Mouse (Mus musculus) splenic B cell, adult 2 months (primary cell): Measurements from ENCODE around the gene Snhg11.

ENCODE experiments used
- DNase-seq: peaks from one replicate; pipeline ENCODE4 v3.0.0-alpha.2; 2011; ENCODE audit warnings: low read depth, low spot score
- H3K27me3 ChIP-seq: 2 replicates; pipeline ENCODE4 v1.6.1; 2012; ENCODE audit warnings: mild to moderate bottlenecking, low read length, moderate library complexity, mixed read lengths; ENCODE audit not compliant: control insufficient read depth, poor library complexity, insufficient read depth, severe bottlenecking
- H3K36me3 ChIP-seq: 2 replicates; pipeline ENCODE4 v1.6.1; 2012; ENCODE audit warnings: mild to moderate bottlenecking, low read length, moderate library complexity, mixed read lengths; ENCODE audit not compliant: control insufficient read depth, poor library complexity, insufficient read depth, severe bottlenecking

Gene Snhg11

DNA sequence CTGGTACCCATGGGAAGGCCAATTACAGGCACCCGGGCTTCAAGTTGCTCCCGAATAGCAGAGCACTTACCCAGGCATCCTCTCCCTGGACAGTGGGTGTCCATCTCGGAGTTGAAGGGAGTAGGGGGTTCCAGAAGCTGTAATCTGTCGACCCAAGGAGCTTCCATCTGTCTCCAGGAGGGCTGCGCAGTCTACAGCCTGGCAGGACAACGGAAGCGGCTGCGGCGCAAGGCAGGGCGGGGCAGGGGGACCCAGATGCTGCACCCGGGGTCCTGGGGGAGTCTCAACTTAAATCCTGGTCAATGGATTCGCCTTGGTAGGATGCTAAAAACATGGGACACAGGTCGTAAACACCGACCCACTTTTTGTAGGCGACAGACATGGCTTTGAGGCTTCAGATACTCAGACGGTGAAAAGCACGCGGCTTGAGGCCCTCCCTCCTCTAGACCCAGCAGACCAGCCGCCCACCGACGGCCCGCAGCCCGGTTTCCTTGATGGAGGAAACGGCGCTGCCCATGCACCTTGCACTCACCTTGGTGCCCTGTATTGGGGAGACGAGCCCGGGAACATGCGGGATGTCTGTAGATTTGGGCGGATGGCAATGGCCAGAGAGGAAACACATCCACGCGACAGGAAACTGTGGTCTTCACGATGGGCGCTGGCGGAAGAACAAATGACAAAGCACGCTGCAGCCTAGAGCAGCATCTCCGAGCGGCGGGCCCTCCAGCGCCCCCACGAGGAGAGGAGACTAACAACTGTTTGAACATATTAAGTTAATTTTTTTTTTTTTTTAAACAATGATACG is 14.4 kb upstream of the Snhg11 start:
- DNase-seq = peak; percentile 93

DNA sequence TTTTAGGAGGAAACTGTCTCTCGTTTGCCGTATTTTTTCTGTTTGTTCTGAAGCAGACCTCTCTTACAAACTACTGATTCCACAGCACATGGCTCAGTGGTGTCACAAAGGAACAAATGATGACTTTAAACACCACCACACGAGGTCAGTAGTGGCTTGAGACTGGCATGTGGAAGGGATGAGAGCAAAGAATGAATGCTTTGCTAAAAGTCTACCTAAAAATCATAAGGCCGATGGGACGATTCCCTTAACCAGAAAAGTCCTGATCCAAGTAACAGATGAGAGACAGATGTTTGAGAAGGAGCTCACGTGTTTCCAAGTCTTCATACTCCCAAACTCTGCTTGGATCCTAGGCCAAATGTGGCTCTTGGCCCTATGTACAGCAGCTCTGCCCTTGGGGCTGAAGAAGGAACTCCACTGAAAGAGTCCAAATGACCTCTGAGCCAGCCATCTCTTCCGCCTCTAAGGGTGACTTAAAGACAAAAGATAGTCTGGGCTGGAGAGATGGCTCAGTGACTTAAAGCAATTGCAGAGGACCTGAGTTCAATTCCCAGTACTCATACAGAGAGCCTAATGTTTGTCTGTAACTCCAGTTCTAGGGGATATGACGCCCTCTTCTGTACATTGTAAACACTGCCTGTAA is 13.6 kb upstream of the Snhg11 start:
- DNase-seq = no peak
- Histone ChIP-seq H3K36me3 (peaks cover 6% of the 10 kb centered on the region), H3K27me3 (no peaks in the 10 kb centered on the region)

More for the DNA sequence above, 14.4 kb upstream of the Snhg11 start:
- Histone ChIP-seq H3K36me3 (peaks cover 7% of the 10 kb centered on the region), H3K27me3 (no peaks in the 10 kb centered on the region; the same call in 1 of the 2 replicates)

DNA sequence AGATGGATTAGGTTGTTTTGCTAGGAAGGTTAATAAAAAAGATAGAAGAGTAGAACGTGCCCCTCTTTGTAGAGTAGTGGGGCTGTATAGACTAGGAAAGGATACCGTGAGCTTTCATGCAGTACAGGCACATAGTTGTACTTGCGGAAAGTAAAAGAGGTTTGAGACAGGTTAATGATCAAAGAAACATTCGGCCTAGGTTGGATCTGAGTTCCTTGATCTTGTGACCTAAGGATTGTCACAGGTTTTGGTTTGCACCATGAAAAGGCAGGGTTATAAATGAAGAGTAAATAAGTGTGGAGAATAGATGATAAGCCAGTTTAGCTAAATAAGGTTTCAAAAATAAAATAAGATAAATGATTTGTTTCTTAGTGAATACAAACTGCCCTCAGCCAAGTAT is 11.3 kb upstream of the Snhg11 start:
- DNase-seq = no peak
- no peaks in the 10 kb centered on the region for H3K27me3 ChIP-seq
- H3K36me3 ChIP-seq = peaks cover 2% of the 10 kb centered on the region; the same call in 1 of the 2 replicates

DNA sequence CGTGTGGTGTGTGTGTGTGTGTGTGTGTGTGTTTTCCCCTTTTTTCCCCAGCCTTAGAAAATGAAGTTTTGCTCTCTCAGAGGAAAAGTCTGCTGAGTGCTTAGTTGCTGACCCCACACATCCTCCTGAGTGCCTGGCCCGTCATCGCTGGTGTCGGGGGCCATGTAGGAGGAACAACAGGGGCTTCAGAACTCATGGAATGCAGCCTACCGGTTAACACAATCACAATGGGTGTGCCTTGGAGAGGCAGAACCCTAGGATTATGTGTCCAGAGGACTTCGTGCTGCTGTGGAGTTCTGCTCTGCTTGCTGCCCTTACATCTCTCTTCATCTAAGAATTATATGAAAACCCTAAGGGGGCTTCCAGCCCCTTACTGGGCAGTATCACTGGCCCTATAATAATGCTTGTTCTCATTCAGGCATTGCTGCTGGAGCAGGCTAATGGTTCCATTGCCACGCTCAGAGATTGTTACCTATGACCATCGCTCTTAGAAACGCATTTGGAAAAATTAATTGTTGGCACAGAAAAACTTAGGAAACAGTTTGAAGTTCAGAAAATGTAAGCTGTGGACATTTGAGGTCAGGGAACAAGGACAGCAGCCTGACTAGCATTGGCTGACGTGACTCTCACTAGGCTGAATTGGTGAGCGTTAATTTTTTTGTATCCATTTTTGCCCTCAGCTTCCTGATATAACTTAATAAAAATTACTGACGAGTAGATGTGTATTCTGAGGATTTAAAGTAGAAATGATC is 10.2 kb upstream of the Snhg11 start:
- no peaks in the 10 kb centered on the region for H3K36me3 ChIP-seq
- H3K27me3 ChIP-seq = no peaks in the 10 kb centered on the region
- DNase-seq = no peak

DNA sequence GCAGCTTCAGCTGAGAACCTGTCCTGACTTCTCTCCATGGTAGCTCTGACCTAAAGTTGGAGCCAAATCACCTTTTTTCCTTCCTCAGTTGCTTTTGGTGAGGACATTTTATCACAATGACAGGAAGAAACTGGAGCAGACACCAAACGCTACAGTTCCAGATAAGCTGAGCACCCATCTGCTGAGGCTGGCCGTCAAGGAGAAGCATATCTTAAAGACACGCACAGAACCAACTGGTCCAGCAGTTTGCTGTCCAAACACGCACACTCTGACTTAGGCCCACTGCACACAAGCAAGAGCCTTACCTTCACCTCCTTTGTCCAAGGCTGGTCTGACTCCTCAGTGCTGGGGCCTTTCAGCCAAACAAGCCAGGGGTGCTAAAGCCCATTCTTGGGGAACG is 7.8 kb upstream of the Snhg11 start:
- DNase-seq = no peak
- H3K27me3 ChIP-seq = no peaks in the 10 kb centered on the region
- no peaks in the 10 kb centered on the region for H3K36me3 ChIP-seq

DNA sequence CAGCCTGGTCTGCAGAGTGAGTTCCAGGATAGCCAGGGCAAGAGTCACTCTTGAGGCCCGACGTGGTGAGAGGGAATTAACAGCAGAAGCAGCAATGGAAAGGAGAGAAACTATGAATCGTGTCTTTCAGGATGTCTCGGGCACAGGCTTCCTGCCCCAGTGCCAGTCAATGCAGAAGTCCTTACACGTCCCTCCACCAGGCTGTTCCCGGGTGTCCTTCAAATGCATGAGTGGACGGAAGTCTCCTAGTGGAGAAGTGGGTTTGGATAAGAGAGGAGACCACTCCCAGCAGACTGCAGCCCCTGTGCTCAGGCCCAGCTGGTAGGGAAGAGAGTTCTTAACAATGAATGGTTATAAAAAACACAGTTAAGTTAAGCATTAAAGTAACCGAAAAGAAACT is 7.1 kb upstream of the Snhg11 start:
- DNase-seq = no peak
- Histone ChIP-seq H3K36me3 (no peaks in the 10 kb centered on the region), H3K27me3 (no peaks in the 10 kb centered on the region)

DNA sequence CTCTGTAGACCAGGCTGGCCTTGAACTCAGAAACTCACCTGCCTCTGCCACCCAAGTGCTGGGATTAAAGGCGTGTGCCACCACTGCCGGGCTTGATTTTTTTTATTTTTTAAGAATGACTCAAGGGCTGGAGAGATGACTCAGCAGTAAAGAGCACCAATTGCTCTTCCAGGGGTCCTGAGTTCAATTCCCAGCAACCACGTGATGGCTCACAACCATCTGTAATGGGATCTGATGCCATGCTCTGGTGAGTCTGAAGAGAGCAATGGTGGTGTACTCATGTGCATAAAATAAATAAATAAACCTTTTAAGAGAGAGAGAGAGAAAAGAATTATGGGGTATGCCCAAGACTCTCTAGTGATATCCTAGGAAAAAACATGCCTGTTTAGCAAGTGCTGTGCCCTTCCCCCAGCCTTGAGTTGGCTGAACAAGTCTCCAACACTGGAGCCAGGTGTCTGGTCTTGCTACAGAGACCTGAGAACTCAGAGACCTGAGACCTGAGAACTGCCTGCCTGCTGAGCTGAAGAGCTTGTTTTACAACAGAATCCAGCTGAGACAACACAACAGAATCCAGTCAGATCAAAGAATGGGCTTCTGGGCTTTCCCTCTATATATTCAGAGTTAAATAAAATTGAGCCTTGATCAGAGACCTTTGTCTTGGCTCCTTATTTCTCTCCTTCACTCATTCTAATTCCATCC is 5.8 kb upstream of the Snhg11 start:
- DNase-seq = no peak
- H3K27me3 ChIP-seq = no peaks in the 10 kb centered on the region
- no peaks in the 10 kb centered on the region for H3K36me3 ChIP-seq

DNA sequence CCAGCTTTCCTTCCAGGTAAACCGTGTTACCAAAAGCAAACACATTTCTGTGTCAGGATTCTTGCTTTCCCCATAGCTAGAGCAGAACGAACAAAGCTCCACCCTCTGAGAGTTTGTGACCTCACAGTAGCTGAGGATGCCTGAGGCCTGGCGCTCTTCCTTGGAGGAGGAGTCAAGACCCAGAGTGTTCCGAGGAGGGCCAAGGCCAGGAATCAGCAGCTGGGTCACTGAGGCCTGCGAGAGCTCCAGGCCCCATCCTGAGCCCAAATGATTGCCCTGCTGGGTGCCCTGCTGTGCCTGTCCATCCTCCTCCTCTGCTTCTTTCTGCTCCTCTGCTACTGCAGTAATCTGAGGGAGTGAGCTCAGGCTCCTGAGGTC is 5.3 kb upstream of the Snhg11 start:
- DNase-seq = no peak
- Histone ChIP-seq H3K36me3 (no peaks in the 10 kb centered on the region), H3K27me3 (no peaks in the 10 kb centered on the region)

DNA sequence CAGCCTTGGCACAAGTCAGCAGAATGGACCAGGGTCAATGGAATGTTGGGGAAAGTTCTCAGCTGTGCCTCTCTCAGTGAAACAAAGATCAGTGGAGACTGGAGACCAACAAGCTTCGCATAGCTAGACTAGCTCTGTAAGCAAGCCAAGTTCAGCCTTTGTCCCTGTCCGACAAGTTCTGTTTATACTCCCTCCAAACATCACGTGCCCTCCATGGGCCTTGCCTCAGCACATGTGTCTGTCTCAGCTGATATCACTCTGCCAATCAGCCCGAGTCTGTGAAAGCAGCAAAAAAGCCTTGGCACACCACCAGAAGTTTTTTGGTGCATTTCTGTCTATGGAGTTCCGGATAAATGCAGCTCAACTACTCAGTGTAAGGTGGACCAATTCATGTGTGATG is 2.4 kb upstream of the Snhg11 start:
- no peaks in the 10 kb centered on the region; the same call in none of the 2 replicates for H3K27me3 ChIP-seq
- no peaks in the 10 kb centered on the region for H3K36me3 ChIP-seq
- DNase-seq = no peak

DNA sequence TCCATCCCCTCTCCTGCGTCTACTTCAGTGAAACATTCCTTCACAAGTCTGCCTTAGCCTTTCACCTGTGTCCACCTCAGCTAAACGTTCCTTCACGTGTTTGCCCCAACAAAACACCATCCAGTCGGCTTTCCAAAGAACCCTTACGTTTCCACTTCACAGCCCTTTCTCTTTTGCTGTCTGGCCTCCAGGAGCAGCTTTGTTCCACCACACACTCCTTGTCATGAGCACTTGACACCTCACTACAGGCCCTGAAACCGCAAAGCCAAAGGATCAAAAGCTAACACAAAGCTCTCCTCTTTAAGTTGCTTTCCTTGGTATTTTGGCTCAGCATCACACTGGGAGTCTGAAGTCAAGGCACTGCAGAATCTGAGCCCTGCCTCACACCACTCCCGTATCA is 1.9 kb upstream of the Snhg11 start:
- Histone ChIP-seq H3K36me3 (no peaks in the 10 kb centered on the region), H3K27me3 (no peaks in the 10 kb centered on the region; the same call in none of the 2 replicates)
- DNase-seq = no peak

DNA sequence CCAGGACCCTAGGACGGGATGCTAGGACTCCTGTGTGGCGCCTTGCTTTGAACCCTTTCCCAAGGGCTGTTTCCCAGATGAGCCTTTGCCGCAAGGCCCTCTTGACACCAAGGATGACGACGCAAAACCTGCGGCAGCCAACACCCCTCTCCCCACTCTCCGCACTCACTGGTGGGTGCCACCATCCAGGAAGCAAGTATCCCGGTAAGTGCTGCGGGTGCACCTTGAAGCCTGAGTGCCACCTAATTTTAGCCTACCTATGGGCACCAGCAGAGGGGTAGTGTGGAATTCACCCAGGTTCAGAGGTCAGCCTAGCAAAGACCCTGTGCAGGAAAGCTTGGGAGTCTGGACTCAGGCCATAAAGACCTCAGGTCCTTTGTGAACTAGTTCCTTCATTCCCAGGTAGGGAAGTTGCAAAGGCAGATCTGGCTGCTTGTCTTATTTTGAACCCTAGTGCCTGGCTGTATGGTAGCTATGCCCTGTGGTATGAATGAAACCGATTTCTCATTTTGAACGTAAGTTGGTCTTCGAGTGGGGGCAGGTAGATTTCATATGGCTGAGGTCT is 767 bp downstream of the Snhg11 start:
- no peaks in the 10 kb centered on the region for H3K36me3 ChIP-seq
- no peak for DNase-seq
- H3K27me3 ChIP-seq = no peaks in the 10 kb centered on the region; the same call in none of the 2 replicates

DNA sequence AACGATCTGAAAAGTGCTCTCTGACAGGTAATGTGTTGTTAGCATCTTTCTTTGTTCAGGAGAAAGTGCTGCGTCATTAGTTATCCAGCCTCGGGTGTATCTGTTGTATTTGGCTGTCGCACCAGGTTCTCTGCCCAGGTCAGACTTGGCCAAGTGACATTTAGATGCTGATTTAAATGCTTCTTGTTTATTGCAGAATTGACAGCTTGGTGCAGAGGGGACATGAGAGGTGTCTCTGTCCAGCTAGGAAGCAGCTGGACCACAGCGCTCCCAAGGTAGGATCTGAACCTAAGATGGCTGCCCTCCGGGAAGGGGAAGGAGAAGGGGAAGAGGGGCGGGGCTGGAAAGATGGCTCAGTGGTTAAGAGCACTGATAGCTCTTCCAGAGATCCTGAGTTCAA is 1.4 kb downstream of the Snhg11 start:
- DNase-seq = no peak
- no peaks in the 10 kb centered on the region; the same call in none of the 2 replicates for H3K27me3 ChIP-seq

DNA sequence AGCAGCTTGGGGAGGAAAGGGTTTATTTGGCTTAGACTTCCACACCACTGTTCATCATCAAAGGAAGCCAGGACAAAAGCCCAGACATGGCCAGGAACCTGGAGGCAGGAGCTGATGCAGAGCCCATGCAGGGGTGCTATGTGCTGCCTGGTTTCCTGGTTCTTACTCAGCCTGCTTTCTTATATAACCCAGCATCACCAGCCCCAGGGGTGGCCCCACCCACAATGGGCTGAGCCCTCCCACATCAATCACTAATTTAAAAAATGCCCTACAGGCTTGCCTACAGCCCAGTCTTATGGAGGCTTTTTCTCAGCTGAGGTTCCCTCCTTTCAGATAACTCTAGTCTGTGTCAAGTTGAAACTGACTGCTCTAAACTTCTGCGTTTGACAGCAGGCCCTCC is 2.4 kb downstream of the Snhg11 start:
- H3K36me3 ChIP-seq = no peaks in the 10 kb centered on the region
- DNase-seq = no peak
- H3K27me3 ChIP-seq = no peaks in the 10 kb centered on the region; the same call in none of the 2 replicates

More for the DNA sequence above, 1.4 kb downstream of the Snhg11 start:
- no peaks in the 10 kb centered on the region for H3K36me3 ChIP-seq

DNA sequence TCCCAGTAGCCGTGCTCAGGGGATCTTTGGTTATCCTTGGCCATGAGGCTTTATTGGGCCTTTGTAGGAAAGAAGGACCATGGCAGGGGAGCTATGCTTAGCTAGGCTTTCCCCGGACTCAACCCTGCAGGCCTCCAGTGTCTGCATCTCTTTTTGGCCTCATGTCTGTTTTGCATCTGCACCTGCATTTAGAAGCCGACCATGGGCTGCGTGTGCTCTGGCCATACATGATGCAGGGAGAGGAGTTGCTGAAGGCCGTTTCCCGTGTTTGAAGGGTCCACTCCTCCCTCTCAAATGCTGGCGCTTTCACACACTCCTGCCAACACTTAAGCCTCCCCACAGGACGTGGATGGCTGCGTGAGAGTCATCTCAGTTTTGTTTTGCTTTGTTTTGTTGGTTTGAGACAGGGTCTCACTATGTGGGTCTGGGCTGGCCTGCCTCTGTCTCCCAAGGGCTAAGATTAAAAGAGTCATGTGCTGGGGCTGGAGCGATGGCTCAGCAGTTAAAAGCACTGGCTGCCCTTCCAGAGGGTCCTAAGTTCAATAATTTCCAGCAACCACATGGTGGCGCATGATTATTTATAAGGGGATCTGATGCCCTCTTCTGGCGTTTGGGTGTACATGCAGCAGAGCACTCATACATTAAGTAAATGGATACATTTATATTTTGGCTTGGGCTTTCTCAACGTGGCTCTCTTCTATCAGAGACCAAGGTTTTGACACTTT is 4.1 kb downstream of the Snhg11 start:
- Histone ChIP-seq H3K36me3 (no peaks in the 10 kb centered on the region), H3K27me3 (no peaks in the 10 kb centered on the region; the same call in none of the 2 replicates)
- DNase-seq = peak; percentile 86
